Mouse (Mus musculus) CH12F3 (cell line): ENCODE results near the gene Lnx1.

Experiments used
- in situ Hi-C: fragments of 300-500 bp; cut with MboI; formaldehyde crosslinking; loops from 2 replicates; pipeline ENCODE4 v1.14.3; 2020; ENCODE audit warnings: low sequenced_read_pairs

Gene Lnx1

DNA sequence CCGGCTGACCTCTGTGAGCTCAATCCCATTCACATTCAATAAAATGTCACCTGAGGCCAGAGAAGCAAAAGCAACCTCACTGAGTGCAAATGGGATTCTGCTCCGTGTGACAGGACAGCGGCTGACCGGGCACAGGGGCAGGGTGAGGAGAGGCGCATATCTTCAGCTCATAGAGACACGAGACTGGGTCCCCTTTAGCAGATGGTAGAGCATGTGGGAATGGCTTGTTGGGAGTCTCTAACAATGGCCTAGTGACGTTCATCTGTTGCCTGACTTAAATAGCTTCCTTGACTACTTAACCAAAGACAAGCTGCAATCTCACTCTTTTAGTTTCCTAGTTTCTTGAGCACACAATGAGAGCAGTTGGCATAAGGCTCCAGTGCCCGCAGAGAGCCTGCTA is 96.5 kb downstream of the Lnx1 start:
- in situ Hi-C loops = no loop called here

DNA sequence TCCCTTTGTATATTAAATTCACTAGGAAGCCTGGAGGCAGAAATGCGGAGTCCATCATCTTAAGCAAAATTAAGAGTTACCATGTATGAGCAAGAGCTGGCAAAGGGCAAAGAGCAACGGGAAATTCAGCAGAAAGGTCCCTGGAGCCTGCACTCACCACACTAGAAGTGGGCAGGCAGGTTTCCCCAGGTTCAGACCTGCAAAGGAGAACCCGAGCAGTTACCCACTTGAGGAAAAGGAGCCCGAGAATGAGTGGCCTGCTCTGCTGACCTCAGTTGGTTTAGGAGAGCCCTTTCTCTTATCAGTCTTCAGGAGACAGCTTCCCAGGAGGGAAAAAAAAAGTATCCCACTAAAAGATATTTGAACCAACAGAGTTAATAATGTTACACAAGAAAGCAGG is 99.4 kb downstream of the Lnx1 start:
- in situ Hi-C loops = no loop called here

DNA sequence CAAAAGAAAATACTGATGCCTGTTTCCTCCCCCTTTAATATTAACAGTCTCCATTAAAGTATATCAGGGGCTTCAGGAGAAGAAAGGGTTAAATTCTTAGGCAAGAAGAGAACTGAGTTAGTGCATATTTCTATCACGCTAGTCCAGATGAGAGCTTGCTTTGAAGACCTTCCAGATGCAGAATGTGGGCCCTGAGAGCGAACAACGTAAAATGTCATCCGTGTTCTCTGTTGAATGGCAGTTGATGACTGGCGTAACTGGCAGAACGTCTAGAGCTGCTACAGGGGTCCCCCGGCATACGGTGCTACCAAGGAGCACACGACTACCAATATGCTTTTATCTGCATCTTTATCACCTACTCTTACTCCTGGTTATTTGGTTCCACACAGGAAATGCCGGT is 100.3 kb downstream of the Lnx1 start:
- in situ Hi-C loops = no loop called here

DNA sequence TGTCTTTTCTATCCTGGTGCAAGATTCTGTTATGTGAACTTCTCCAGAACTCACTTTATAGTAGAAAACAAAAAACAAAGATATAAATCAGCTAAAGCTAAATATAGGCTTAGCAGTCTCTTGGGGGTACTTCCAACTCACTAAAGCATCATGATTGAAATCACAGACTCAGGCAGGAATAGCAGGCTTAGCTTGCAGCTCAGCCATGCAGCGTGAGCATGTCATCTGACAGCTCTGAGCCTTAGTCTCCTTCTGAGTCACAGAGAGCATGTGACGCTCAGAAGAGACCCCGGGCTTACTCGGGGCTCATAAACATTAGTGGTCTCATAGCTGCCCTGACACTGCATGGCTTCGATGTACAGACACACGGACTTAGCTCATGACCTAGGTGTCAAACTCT is 100.7 kb downstream of the Lnx1 start:
- in situ Hi-C loops = no loop called here

DNA sequence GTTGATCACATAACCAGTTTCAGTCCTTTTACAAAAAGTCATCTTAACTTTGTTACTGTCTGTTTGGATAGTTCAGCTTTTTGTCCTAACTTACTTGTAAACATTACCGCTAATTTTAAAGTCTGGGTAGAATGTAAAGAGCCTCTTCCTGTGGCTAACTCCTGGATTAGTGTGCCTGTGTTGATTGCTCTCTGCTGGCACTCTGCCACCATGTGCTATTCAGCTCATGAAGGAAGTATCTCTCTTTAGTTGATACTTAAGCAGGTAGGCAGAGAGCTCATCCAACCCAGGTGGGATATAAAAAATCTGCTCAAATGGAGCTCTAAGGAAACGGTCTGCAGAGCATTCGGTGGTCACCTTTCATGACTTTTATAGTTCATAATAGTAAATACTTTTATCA is 101.5 kb downstream of the Lnx1 start:
- in situ Hi-C loops = no loop called here

DNA sequence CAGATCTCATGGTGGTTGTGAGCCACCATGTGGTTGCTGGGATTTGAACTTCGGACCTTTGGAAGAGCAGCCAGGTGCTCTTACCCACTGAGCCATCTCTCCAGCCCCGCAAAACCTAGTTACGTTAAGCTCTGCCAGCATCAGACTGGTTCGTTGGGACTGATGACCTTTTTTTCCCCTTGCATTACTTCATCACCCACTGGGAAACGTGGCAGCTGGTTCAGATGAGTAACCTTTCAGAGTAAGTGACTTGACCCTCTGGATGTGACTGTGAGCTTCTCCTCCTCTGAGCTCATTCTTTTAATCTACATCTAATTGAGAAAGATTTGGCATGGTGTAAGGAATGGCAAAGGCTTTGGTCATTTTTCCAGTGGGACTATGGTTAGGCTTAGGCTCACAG is 102.7 kb downstream of the Lnx1 start:
- in situ Hi-C loops = no loop called here

DNA sequence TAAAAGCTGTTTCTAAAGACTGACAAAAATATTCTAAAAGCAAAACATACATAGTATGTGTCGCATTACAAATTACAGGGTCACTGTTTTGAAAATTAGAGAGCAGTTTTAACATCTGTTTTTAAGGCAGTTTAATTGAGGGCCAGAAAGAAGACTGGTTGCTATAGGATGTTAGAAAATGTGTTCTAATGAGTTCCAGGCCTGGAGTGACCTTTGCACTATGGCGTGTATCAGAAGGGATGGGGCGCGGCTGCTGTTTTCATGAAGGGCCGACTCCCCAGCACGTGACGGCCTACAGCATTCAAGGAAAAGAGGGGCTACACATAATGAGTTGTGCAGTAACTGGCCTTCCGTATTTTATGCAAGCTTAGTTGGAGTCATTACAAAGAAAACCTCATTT is 109.6 kb downstream of the Lnx1 start:
- in situ Hi-C loops = no loop called here

DNA sequence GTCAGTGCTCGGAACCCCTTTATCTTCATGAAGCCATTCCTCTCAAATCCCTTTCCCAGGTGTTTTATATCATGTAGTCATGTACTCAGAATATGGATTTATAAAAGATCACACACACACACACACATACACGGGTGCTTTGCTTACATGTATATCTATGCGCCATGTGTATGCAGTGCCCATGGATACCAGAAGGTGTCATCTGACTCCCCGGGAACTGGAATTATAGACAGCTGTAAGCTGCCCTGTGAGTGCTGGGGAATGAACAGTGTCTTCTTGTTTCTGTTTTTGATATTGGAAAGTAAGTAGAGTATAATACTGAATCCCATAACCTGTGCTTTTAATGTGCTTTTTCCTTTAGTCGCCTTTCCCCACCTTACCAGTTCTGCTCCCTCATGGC is 111.3 kb downstream of the Lnx1 start:
- in situ Hi-C loops = no loop called here

DNA sequence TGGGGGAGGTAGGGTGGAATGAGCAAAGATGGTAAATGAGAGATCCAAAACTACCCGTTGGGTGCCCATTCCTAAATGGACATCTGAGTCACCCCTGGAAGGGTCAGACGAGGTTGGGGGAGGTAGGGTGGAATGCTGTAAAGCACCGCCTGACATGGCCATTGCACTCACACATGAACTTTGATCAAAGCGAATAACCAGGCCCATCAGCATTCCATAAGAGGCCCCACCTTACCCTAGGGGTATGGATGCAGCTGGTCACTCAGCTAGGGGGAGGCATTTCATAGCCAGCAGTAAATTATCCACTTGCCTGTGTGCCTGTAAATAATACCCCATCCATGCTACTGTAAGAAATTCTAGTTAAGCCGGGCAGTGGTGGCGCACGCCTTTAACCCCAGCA is 113.6 kb downstream of the Lnx1 start:
- in situ Hi-C loops = no loop called here

DNA sequence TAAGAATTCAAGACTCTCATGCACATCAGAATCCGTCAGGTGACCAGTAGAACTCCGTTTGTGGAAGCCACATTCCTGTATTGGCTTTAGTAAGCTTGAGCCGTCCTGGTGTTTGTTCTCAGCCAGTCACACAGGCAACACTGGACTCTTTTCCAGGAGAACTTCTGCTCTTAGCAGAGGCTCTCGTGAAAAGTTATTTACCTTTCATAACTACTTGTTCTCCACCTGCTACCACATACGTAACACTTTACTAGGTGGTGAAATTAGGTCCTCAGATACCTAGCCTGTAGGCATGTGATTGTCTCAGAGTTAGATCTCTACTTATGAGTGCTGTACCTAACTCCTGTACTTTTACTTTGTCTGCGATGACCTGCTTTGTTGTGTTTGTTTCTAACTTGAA is 130.9 kb downstream of the Lnx1 start:
- in situ Hi-C loops = no loop called here

DNA sequence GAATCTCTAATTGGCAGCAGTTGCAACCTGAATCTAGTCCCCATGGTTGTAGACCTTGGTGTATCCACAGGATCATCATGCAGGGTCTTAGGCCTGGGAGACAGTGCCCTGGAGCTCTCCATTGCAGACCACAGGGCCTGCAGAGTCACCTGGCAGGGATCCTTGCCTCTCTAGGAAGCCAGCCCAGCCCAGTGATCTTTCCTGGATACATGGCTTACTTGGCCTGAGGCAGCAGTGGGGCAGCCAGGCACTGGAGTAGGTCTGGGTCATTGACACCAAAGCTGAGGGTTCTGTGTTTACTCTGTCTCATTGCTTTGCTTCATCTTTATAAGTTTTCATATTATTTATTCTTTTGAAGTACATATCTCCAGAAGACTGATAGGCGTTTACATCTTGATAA is 141.6 kb downstream of the Lnx1 start:
- in situ Hi-C loops = no loop called here

DNA sequence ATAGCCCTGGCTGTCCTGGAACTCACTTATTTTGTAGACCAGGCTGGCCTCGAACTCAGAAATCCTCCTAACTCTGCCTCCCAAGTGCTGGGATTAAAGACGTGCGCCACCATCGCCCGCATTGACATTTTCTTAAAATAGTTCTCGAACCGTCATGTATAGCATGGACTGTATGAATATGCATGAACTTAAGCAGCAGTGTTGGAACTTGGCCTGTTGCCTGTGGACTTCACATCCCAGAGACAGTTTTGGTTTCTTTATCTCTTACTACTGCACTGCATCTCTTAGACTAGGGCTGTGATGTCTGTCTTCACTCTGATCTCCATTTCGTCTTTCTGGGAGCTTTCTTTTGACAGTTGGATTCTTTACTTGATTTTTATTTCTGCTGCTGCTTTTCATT is 153.1 kb downstream of the Lnx1 start:
- in situ Hi-C loops = no loop called here

DNA sequence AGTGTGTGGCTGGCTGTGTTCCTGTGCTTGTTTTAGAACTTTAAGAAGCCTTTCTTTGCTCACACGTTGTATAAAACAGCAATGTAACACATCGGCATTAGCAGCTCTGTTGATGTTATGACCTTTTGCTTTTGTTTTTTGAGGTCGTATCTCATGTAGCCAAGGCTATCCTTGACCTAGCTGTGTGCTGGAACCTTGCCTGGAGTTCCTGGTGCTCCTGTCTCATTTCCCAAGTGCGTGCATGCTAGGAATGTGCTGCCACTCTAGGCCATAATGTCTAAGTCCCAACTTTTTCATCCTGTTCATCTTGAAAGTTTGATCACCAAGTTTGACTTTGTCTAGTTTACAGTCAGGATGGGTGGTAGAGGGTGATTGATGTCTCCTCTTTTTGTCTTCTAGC is 157.1 kb downstream of the Lnx1 start:
- in situ Hi-C loops = no loop called here
